Comparison of ENCODE assay signal across 8 mouse cellular contexts in genomic region chr11:120304350-120304694, GRCm38 (mm10). TPM values are rescaled to one million over a fixed set of nuclear protein-coding genes. Genes with fewer than 3 reads are reported as not detected.
DNase-seq lines count a peak whose midpoint lies in the region; ATAC-seq lines count a peak whose summit lies in the region.

No protein-coding gene starts in this region.

- ATAC-seq in lung, embryonic 15.5 days (ENCODE audit: borderline replicate concordance, extremely low read depth, low FRiP score, low TSS enrichment) = no peak
- no peak for ATAC-seq in forebrain, embryonic 14.5 days

- H3K9ac ChIP-seq in lung, embryonic 15.5 days = no peak overlapping the region; the same call in 1 of the 2 replicates
- peak overlapping the region; percentile 58 for H3K9ac ChIP-seq in forebrain, embryonic 14.5 days (ENCODE audit: low read length)

- H3K9me3 ChIP-seq in lung, embryonic 15.5 days = no peaks in the 10 kb centered on the region
- no peaks in the 10 kb centered on the region for H3K9me3 ChIP-seq in forebrain, embryonic 14.5 days (replicated peaks; ENCODE audit: control insufficient read depth, low read length)

- no peaks in the 10 kb centered on the region for H3K36me3 ChIP-seq in lung, embryonic 15.5 days
- H3K36me3 ChIP-seq in forebrain, embryonic 14.5 days (ENCODE audit: control insufficient read depth, insufficient read depth, low read length) = no peaks in the 10 kb centered on the region

- whole genome bisulfite sequencing in lung, embryonic 15.5 days = 31% methylated on average over 5 of the region's 5 CpGs
- WGBS in forebrain, embryonic 14.5 days = 52% methylated on average over 5 of the region's 5 CpGs

- H3K4me1 ChIP-seq in lung, embryonic 15.5 days = peaks cover 42% of the 10 kb centered on the region
- peaks cover 26% of the 10 kb centered on the region for H3K4me1 ChIP-seq in forebrain, embryonic 14.5 days (ENCODE audit: control insufficient read depth, insufficient read depth, low read length)

- peak overlapping the region; percentile 86 for H3K4me2 ChIP-seq in lung, embryonic 15.5 days
- H3K4me2 ChIP-seq in forebrain, embryonic 14.5 days (ENCODE audit: low read length) = peak overlapping the region; percentile 56

- H3K27ac ChIP-seq in lung, embryonic 15.5 days = peak overlapping the region; percentile 69; the same call in 1 of the 2 replicates
- H3K27ac ChIP-seq in forebrain, embryonic 14.5 days (ENCODE audit: low read depth, low read length) = peak overlapping the region; percentile 65; the same call in 1 of the 2 replicates

- H3K4me3 ChIP-seq in lung, embryonic 15.5 days = no peak overlapping the region
- no peak overlapping the region for H3K4me3 ChIP-seq in forebrain, embryonic 14.5 days (ENCODE audit: low read depth, low read length)

- peaks cover 14% of the 10 kb centered on the region; the same call in 1 of the 2 replicates for H3K27me3 ChIP-seq in lung, embryonic 15.5 days
- 0 out of 2 replicates have a peak, but pooled peaks cover 4% of the 10 kb centered on the region for H3K27me3 ChIP-seq in forebrain, embryonic 14.5 days (replicated peaks; ENCODE audit: control insufficient read depth, insufficient read depth, low read length)

- DNase-seq in lung, postnatal 25 days (ENCODE audit: low spot score) = no peak
- DNase-seq in forebrain, embryonic 14.5 days (ENCODE audit: low spot score) = no peak
- peak; percentile 50 for DNase-seq in kidney, postnatal 14 days
- DNase-seq in neural tube, embryonic 10.5 days (ENCODE audit: extremely low spot score, low spot score) = peak; percentile 45
- DNase-seq in thymus, postnatal 36 days = no peak
- DNase-seq in embryo, embryonic 11 days = no peak
- no peak for DNase-seq in Muller cell, postnatal 12 days (ENCODE audit: inconsistent ontology term)

RNA-seq across cellular contexts. Expression of gene Actg1, which starts 44.0 kb away (rescaled TPM):
- 2,618 and 2,638 TPM in 2 replicates for polyA plus RNA-seq in lung, embryonic 15.5 days (2015; fragmentation: Nextera tagmentation; extraction: Ambion mirVana)
- polyA plus RNA-seq in forebrain, embryonic 14.5 days (2014; fragmentation: Nextera tagmentation; extraction: Ambion mirVana) = 3,852 and 3,863 TPM in 2 replicates

RNA-seq across cellular contexts. Expression of gene Fscn2, which starts 57.0 kb away (rescaled TPM):
- polyA plus RNA-seq in lung, embryonic 15.5 days (2015; fragmentation: Nextera tagmentation; extraction: Ambion mirVana) = 0.38 and 0.56 TPM in 2 replicates
- polyA plus RNA-seq in forebrain, embryonic 14.5 days (2014; fragmentation: Nextera tagmentation; extraction: Ambion mirVana) = 0.75 and 1.4 TPM in 2 replicates

Comparison
In these comparisons a context has a peak if more than half of its experiments do, and no peak if none do; other contexts are left out.
1. DNase-seq: peak in kidney, postnatal 14 days (single experiment) and neural tube, embryonic 10.5 days (single experiment); none in lung, postnatal 25 days (single experiment), forebrain, embryonic 14.5 days (single experiment), thymus, postnatal 36 days (0 of 2), embryo, embryonic 11 days (single experiment) and Muller cell, postnatal 12 days (single experiment).